Mouse (Mus musculus) forebrain, embryonic 14.5 days (tissue): ENCODE results near the gene Nup93. TPM values are rescaled to one million over a fixed set of nuclear protein-coding genes. Genes with fewer than 3 reads are reported as not detected.

ENCODE experiments used
- ATAC-seq: fragments of 200-750 bp; cut with Nextera tagmentation; 2 replicates; pipeline ENCODE4 v1.8.0; 2017; ENCODE audit warnings: mild to moderate bottlenecking, moderate library complexity
- DNase-seq: peaks from one replicate; pipeline ENCODE4 v3.0.0-alpha.2; 2015; ENCODE audit warnings: low spot score
- H3K27ac ChIP-seq: fragments of 300-500 bp; sonication (generic); 2 replicates; pipeline ENCODE4 v1.5.1; 2014; ENCODE audit warnings: low read depth, mild to moderate bottlenecking, control low read depth, low read length, moderate library complexity
- H3K27me3 ChIP-seq: fragments of 300-500 bp; sonication (generic); replicated peaks from 2 replicates; pipeline ENCODE4 v1.6.1; 2014; ENCODE audit warnings: low read length, control low read depth, mixed read lengths; ENCODE audit not compliant: control insufficient read depth, insufficient read depth
- H3K36me3 ChIP-seq: fragments of 300-500 bp; sonication (generic); 2 replicates; pipeline ENCODE4 v1.6.1; 2014; ENCODE audit warnings: low read length, control low read depth; ENCODE audit not compliant: control insufficient read depth, insufficient read depth
- H3K4me1 ChIP-seq: fragments of 300-500 bp; sonication (generic); 2 replicates; pipeline ENCODE4 v1.6.1; 2014; ENCODE audit warnings: antibody characterized with exemption, low read length, control low read depth; ENCODE audit not compliant: control insufficient read depth, insufficient read depth
- H3K4me2 ChIP-seq: fragments of 300-500 bp; sonication (generic); 2 replicates; pipeline ENCODE4 v1.6.1; 2014; ENCODE audit warnings: mild to moderate bottlenecking, control low read depth, low read length
- H3K4me3 ChIP-seq: fragments of 300-500 bp; sonication (generic); 2 replicates; pipeline ENCODE4 v1.5.1; 2014; ENCODE audit warnings: low read depth, low read length, control low read depth
- H3K9ac ChIP-seq: fragments of 300-500 bp; sonication (generic); 2 replicates; pipeline ENCODE4 v1.6.1; 2014; ENCODE audit warnings: mild to moderate bottlenecking, low read length, control low read depth, moderate library complexity
- H3K9me3 ChIP-seq: fragments of 300-500 bp; sonication (generic); replicated peaks from 2 replicates; pipeline ENCODE4 v1.6.1; 2016; ENCODE audit warnings: low read length, control low read depth, mixed read lengths; ENCODE audit not compliant: control insufficient read depth
- WGBS: fragments of 180-500 bp; shearing (Covaris S2); extraction: QIAGEN DNeasy Blood & Tissue Kit; methylation state at CpG from one replicate; pipeline ENCODE4 v1.1.7; 2014; 5-methylcytosine and 5-hydroxymethylcytosine counted together
- polyA plus RNA-seq: library from polyadenylated mRNA; unstranded; fragments of >200 nt; fragmentation: Nextera tagmentation; extraction: Ambion mirVana; gene quantifications from 2 replicates; pipeline ENCODE4 v1.2.1, GENCODE M21; 2014

The Nup93 gene
- polyA plus RNA-seq, 1 experiment from 2014 or later = 72.6 TPM

GRCm38 (mm10) chr8:94199202-94199869, 15.0 kb upstream of the Nup93 start:
- DNase-seq (peak; percentile 91), ATAC-seq (peak; percentile 62)
- no peak overlapping the region for H3K9ac ChIP-seq
- 45% methylated on average over 10 of the region's 10 CpGs for WGBS
- H3K36me3 ChIP-seq = no peaks in the 10 kb centered on the region
- no peaks in the 10 kb centered on the region for H3K27me3 ChIP-seq
- H3K4me2 ChIP-seq = no peak overlapping the region
- no peak overlapping the region for H3K4me3 ChIP-seq
- H3K27ac ChIP-seq = no peak overlapping the region
- no peaks in the 10 kb centered on the region for H3K4me1 ChIP-seq
- no peaks in the 10 kb centered on the region for H3K9me3 ChIP-seq

GRCm38 (mm10) chr8:94204043-94204442, 10.3 kb upstream of the Nup93 start:
- Histone ChIP-seq H3K9ac (no peak overlapping the region), H3K4me1 (no peaks in the 10 kb centered on the region), H3K27ac (no peak overlapping the region), H3K27me3 (no peaks in the 10 kb centered on the region), H3K4me3 (no peak overlapping the region), H3K4me2 (no peak overlapping the region), H3K9me3 (no peaks in the 10 kb centered on the region), H3K36me3 (no peaks in the 10 kb centered on the region)
- DNase-seq (no peak), ATAC-seq (no peak)
- 60% methylated on average over 3 of the region's 3 CpGs for WGBS

GRCm38 (mm10) chr8:94205736-94206135, 8.6 kb upstream of the Nup93 start:
- Histone ChIP-seq H3K9ac (no peak overlapping the region), H3K36me3 (no peaks in the 10 kb centered on the region), H3K4me2 (no peak overlapping the region), H3K4me3 (no peak overlapping the region), H3K4me1 (no peaks in the 10 kb centered on the region), H3K9me3 (no peaks in the 10 kb centered on the region), H3K27me3 (no peaks in the 10 kb centered on the region), H3K27ac (no peak overlapping the region)
- 15% methylated on average over 5 of the region's 5 CpGs for WGBS
- ATAC-seq (peak; percentile 58), DNase-seq (peak; percentile 74)

- Histone ChIP-seq H3K4me2 (no peak overlapping the region), H3K9ac (no peak overlapping the region), H3K4me1 (no peaks in the 10 kb centered on the region), H3K9me3 (no peaks in the 10 kb centered on the region), H3K36me3 (no peaks in the 10 kb centered on the region), H3K4me3 (no peak overlapping the region), H3K27me3 (no peaks in the 10 kb centered on the region), H3K27ac (no peak overlapping the region)
- 75% methylated on average over 8 of the region's 8 CpGs for WGBS
- ATAC-seq (0 out of 2 replicates have a peak, but pooled peaks have one; percentile 32), DNase-seq (no peak)
Measured at GRCm38 (mm10) chr8:94206256-94206655, 8.1 kb upstream of the Nup93 start.

- H3K27me3 ChIP-seq = no peaks in the 10 kb centered on the region
- H3K27ac ChIP-seq = no peak overlapping the region
- no peaks in the 10 kb centered on the region for H3K4me1 ChIP-seq
- no peaks in the 10 kb centered on the region for H3K9me3 ChIP-seq
- no peak overlapping the region for H3K4me2 ChIP-seq
- ATAC-seq (no peak), DNase-seq (peak; percentile 61)
- no peaks in the 10 kb centered on the region for H3K36me3 ChIP-seq
- no peak overlapping the region for H3K9ac ChIP-seq
- WGBS = 48% methylated on average over 2 of the region's 2 CpGs
- no peak overlapping the region for H3K4me3 ChIP-seq
Measured at GRCm38 (mm10) chr8:94207491-94207890, 6.9 kb upstream of the Nup93 start.

GRCm38 (mm10) chr8:94209639-94210038, 4.7 kb upstream of the Nup93 start:
- H3K36me3 ChIP-seq = no peaks in the 10 kb centered on the region
- no peaks in the 10 kb centered on the region for H3K9me3 ChIP-seq
- no peaks in the 10 kb centered on the region; the same call in 1 of the 2 replicates for H3K4me1 ChIP-seq
- H3K27ac ChIP-seq = no peak overlapping the region
- no peak for ATAC-seq
- no peak for DNase-seq
- no peak overlapping the region for H3K9ac ChIP-seq
- no peaks in the 10 kb centered on the region for H3K27me3 ChIP-seq
- WGBS = 71% methylated on average over 6 of the region's 6 CpGs
- no peak overlapping the region for H3K4me2 ChIP-seq
- no peak overlapping the region for H3K4me3 ChIP-seq

- no peak overlapping the region for H3K27ac ChIP-seq
- ATAC-seq = no peak
- no peak overlapping the region for H3K9ac ChIP-seq
- H3K4me3 ChIP-seq = no peak overlapping the region
- 61% methylated on average over 3 of the region's 3 CpGs for WGBS
- DNase-seq = no peak
- H3K4me1 ChIP-seq = peaks cover 2% of the 10 kb centered on the region; the same call in 1 of the 2 replicates
- no peaks in the 10 kb centered on the region for H3K27me3 ChIP-seq
- no peaks in the 10 kb centered on the region for H3K36me3 ChIP-seq
- H3K9me3 ChIP-seq = no peaks in the 10 kb centered on the region
- H3K4me2 ChIP-seq = no peak overlapping the region
Measured at GRCm38 (mm10) chr8:94210225-94210624, 4.1 kb upstream of the Nup93 start.

GRCm38 (mm10) chr8:94213819-94214218, 545 bp upstream of the Nup93 start:
- H3K27ac ChIP-seq = no peak overlapping the region

GRCm38 (mm10) chr8:94227381-94227939, 13.1 kb downstream of the Nup93 start:
- no peak for ATAC-seq
- H3K9me3 ChIP-seq = no peaks in the 10 kb centered on the region
- H3K27me3 ChIP-seq = no peaks in the 10 kb centered on the region
- H3K4me3 ChIP-seq = no peak overlapping the region
- no peak overlapping the region for H3K9ac ChIP-seq
- no peaks in the 10 kb centered on the region for H3K4me1 ChIP-seq
- DNase-seq = no peak
- H3K36me3 ChIP-seq = peaks cover 22% of the 10 kb centered on the region
- 94% methylated on average over 7 of the region's 7 CpGs for WGBS
- H3K27ac ChIP-seq = no peak overlapping the region
- no peak overlapping the region for H3K4me2 ChIP-seq

More at GRCm38 (mm10) chr8:94213819-94214218, 545 bp upstream of the Nup93 start:
- Histone ChIP-seq H3K4me2 (peak overlapping the region; percentile 68), H3K4me3 (peak overlapping the region; percentile 48), H3K9me3 (no peaks in the 10 kb centered on the region), H3K27me3 (no peaks in the 10 kb centered on the region), H3K36me3 (no peaks in the 10 kb centered on the region), H3K9ac (no peak overlapping the region), H3K4me1 (peaks cover 11% of the 10 kb centered on the region; the same call in 1 of the 2 replicates)
- 24% methylated on average over 6 of the region's 6 CpGs for WGBS
- ATAC-seq (0 out of 2 replicates have a peak, but pooled peaks have one; percentile 1), DNase-seq (peak; percentile 22)
